Mouse (Mus musculus): ENCODE data around the gene Lrrc34.

- TF ChIP-seq CTCF (IDR thresholded peaks at IDR 0.05; ENCODE audit: control insufficient read depth, insufficient read depth, low read length): no peak
- TF ChIP-seq POLR2A (IDR thresholded peaks at IDR 0.05; ENCODE audit: borderline replicate concordance, control insufficient read depth, low read depth, low read length): no peak
Measured at GRCm38 (mm10) chr3:30695661-30696060, 48.0 kb upstream of the Lrrc34 start.

Data from bone marrow, adult 2 months (tissue).